Mouse (Mus musculus) adipose tissue, adult 10 weeks (tissue): ENCODE measurements around the gene Il22. TPM values are rescaled to one million over a fixed set of nuclear protein-coding genes. Genes with fewer than 3 reads are reported as not detected.

ENCODE experiments used
- polyA plus RNA-seq: library from polyadenylated mRNA; stranded (reverse); fragments of 350-450 nt; fragmentation: Illumina TruSeq; extraction: RNeasy Lipid Tissue Mini Kit (QIAGEN cat#74804); gene quantifications from one replicate; pipeline ENCODE4 v1.2.3, GENCODE M21; 2014; ENCODE audit warnings: low read depth, low replicate concordance

Il22 gene
- not detected for polyA plus RNA-seq

GRCm38 (mm10) chr10:118204642-118205041, at the start of gene Il22:
Gene Il22 (plus strand): TSS chr10:118204942.

GRCm38 (mm10) chr10:118240680-118241079, 35.9 kb downstream of the Il22 start, which contains the start of gene Gm32717:
Gene Gm32717 (minus strand): TSS chr10:118240780.

GRCm38 (mm10) chr10:118258388-118258787, 53.6 kb downstream of the Il22 start, which contains the start of gene Gm32802:
Gene Gm32802 (plus strand): TSS chr10:118258688.

Other genes starting within 250 kb of the Il22 start
- 12.6 TPM for gene Mdm1, start 63.1 kb upstream of the Il22 start, polyA plus RNA-seq
- not detected for gene Gm32717, start 35.8 kb downstream of the Il22 start, polyA plus RNA-seq
- gene Gm32802, start 53.7 kb downstream of the Il22 start, polyA plus RNA-seq = not detected
- not detected for gene Iltifb, start 90.1 kb downstream of the Il22 start, polyA plus RNA-seq
- not detected for gene Gm9040, start 122.0 kb downstream of the Il22 start, polyA plus RNA-seq
- gene Gm9044, start 127.5 kb downstream of the Il22 start, polyA plus RNA-seq = not detected
- not detected for gene Gm9045, start 132.9 kb downstream of the Il22 start, polyA plus RNA-seq
- not detected for gene Gm9046, start 138.3 kb downstream of the Il22 start, polyA plus RNA-seq
- not detected for gene Gm9048, start 143.7 kb downstream of the Il22 start, polyA plus RNA-seq
- gene Gm9049, start 149.2 kb downstream of the Il22 start, polyA plus RNA-seq = not detected
- 0.50 TPM for gene Ifng, start 236.1 kb downstream of the Il22 start, polyA plus RNA-seq